Mouse (Mus musculus) T-cell, adult 2 months (primary cell): Measurements from ENCODE around the gene Golm1.
A peak's percentile ranks its signal among the peaks of the same experiment; 100 is the strongest.
"Not testable (repeated sequence)": the region's sequence is repeated elsewhere in the genome, so short reads cannot be mapped to it uniquely, and the experiment has no call there.

ENCODE experiments used
- DNase-seq: peaks from one replicate; pipeline ENCODE4 v3.0.0; 2022; ENCODE audit warnings: low spot score

Gene Golm1

GRCm38 (mm10) chr13:59675151-59676011 is at the start of gene Golm1:
TSS of gene Golm1 (minus strand) at chr13:59675811.
- peak; percentile 37 for DNase-seq

GRCm38 (mm10) chr13:59722089-59722488 is 46.5 kb upstream of the Golm1 start:
- DNase-seq = not testable (repeated sequence)

DNA sequence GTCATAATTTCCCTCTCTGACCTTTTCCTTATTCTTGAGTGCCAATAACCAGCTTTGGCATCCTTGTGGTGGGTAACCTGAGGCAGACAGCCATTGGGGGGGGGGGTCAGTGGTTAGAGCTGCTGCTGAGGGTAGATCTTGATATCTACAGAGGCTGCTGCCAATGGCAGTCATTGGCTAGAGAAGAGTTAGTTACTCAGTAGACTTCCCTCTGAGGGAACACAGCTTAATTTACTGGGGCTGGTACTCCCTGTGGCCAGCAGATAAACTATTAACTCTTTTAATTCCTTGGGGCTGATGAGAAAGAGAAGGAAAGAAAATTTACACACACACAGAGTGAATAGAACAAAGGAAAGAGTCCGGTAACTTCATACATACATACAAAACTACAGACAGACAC is 43.9 kb upstream of the Golm1 start:
- no peak for DNase-seq

DNA sequence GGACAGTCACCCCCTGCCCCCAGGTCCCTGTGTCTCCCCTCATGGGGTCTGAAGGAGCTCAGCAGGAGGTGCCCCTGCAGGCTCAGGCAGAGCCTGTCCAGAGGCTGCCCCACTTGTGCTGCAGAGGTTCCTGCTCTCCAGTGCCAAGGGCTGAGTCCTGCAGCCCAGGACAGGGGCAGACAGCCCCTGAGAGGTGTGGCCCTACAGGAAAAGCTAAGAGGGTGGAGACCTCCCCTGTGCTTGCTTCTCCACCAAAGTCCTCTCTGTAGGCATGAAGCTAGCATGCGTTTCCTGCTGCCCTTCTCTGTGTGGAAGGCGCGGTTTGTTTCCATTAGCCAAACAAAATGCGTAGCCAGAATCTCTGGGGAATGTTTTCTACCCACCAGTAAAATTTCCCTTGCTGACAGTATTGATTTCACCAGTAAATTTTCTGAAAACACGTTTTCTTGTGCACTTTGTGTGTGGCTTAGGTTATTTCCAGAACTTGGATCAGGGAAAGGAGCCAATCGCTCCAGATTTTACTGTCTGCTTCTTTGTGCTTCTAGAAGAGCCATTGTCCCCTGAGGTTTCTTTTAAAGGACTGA is 43.3 kb upstream of the Golm1 start:
- not testable (repeated sequence) for DNase-seq

- no peak for DNase-seq
These were observed 38.1 kb upstream of the Golm1 start for GRCm38 (mm10) chr13:59713710-59714109.

GRCm38 (mm10) chr13:59711984-59712383 is 36.4 kb upstream of the Golm1 start, which contains the start of gene Spata31d1b:
TSS of gene Spata31d1b (plus strand) at chr13:59712284.
- not testable (repeated sequence) for DNase-seq

- no peak for DNase-seq
These were observed 34.6 kb upstream of the Golm1 start, which contains the start of gene Spata31d1a for GRCm38 (mm10) chr13:59710230-59710629. TSS of gene Spata31d1a (minus strand) at chr13:59710330.

GRCm38 (mm10) chr13:59704562-59704961 is 29.0 kb upstream of the Golm1 start:
- DNase-seq = peak; percentile 62

GRCm38 (mm10) chr13:59703514-59703913 is 27.9 kb upstream of the Golm1 start:
- DNase-seq = no peak

GRCm38 (mm10) chr13:59700137-59700536 is 24.5 kb upstream of the Golm1 start:
- not testable (repeated sequence) for DNase-seq

DNA sequence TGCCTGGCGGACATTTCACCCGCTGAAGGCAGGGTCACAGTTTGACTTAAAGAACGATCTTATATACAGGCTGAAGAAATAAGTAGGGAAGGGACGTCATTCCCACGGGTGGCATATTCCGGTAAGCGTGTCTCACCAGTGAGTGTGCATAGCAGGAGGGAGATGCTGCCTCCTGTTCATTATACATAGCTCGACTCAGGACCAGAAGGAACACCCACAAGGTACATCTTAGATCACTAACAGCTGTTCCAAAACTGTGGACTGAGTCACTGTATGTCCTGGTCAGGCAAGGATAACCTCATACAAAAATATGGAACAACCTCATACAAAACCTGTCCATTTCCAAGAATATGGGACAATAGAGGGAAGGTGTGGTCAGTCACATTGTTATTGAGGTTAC is 23.5 kb upstream of the Golm1 start:
- no peak for DNase-seq

DNA sequence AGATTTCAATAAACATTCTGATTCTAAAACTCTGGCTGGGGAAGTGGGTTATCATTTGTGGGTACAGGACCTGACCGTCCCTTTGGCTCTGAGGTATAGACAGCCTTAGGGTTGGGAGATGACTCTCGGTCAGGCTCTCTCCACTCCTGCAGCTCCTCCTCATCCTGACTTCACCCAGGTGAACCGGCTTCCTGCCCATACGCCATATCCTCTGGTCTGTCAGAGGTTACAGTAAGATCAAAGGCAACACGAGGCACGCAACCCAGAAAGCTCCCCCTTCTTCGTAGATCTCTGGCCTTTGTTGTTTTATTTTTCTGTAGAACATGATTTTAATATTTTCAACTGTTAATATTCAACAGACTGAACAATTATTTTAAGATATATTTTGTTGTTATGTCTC is 20.2 kb upstream of the Golm1 start:
- DNase-seq = peak; percentile 70

DNA sequence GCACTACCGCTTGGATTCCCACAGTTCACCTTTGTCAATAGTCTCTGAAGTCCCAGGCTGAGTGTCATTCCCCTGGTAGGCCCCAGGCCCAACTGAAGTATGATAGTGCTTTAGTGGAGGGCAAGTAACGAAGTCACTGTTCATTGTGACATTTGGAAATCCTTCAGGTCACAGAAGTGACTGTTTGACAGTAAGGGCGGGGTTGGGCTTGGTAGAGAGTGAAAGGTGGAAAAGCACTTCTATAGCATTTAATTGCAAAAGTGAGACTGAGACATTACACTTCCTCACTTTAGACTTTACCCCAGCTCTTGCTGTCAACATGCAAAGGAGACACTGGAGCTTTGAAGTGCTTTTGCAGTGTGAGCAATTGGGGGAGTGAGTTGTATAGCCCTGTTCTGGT is 18.4 kb upstream of the Golm1 start, which contains the start of gene 4921517D22Rik:
TSS of gene 4921517D22Rik (minus strand) at position 101 of the 400 bp plus-strand sequence.
- no peak for DNase-seq

DNA sequence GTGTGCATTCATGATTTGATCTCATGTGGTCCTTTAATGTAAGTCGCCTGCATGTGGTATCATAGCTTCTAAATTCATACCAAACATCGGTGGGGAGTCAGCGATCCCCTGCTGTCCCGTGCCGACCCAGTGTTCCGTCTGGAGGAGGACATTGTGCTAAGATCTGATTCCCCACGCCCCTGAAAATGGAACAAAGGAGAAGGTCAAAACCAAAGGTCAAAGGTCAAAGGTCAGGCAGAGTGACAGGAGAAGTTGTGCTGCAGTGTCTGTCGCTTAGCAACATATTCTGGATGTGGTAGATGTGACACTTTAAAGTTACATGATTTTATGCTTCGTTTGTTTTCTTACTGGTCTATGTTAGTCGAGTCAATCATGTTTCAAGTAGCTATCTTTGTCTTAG is 15.9 kb upstream of the Golm1 start:
- DNase-seq = no peak

- no peak for DNase-seq
These were observed 15.0 kb upstream of the Golm1 start for GRCm38 (mm10) chr13:59690576-59690975.

DNA sequence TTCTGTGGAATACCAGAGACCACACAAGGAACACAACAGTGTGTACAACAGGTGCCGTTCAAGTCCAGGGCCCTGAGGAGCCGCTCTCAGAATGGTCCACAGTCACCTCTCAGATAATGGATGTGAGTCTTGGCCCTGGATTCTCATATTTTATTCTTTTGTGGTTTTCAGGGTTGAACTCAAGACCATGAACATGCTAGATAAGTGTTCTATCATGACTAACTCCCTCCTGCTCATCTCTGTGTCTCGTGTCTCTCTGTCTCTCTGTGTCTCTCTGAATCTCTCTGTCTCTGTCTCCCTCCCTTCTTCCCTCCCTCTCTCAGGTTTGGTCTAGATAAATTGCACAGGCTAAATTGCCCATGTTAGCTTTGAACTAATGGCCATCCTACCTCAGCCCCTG is 14.2 kb upstream of the Golm1 start:
- no peak for DNase-seq

GRCm38 (mm10) chr13:59689313-59689712 is 13.7 kb upstream of the Golm1 start:
- DNase-seq = no peak

DNA sequence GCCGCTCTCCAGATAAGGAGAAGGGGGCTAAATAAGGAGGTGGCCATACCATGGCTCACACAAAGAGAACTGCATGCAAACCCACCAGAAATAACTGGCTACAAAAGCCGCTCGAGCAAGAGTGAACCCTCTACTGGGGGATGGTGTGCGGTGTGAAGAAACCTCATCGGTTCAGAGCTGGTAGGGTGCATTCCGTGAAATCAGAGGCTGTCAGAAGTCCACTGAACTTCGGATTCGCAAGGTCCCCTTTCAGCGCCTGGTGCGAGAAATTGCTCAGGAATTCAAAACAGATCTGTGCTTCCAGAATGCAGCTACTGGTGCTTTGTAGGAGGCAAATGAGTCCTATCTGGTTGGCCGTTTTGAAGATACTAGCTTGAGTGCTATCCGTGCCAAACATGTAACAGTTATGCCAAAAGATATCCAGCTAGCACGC is 12.7 kb upstream of the Golm1 start:
- peak; percentile 27 for DNase-seq

GRCm38 (mm10) chr13:59685236-59685635 is 9.6 kb upstream of the Golm1 start:
- DNase-seq = no peak

DNA sequence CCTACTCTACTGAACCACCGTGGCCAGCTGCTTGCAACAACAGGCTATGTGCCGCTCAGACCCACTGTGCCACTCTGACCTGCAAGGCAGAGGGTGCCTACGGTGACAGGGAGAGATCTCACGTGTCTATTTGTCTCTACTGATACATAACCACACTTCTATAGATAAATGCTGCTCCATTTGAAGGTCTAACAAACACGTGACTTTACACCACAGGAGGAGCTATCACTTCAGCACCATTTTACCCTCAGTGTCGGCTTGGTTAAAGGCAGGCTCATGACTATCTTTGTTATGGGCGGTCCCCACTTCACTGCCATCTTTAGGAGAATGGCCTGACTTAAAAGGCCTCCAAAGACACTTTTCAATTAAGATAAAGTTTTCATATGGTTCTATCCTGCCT is 7.0 kb upstream of the Golm1 start:
- DNase-seq = no peak

DNA sequence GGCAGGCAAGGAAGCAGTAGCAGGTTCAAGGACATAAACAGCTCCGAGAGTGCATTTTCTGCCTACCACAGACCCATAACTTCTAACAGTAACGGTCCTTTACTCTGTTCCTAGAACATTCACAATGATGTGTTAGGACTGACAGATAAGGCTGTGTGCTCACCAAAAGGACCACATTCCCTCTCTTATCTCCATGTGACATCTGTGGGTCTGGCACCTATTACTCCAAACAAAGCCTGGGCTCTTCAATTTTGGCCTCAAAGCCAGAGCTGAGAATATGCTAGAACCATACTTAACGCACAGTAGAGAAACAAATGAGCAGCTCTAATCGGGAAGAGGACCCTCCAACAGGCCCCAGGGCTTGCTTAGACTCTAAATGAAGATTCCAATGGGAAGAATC is 4.3 kb upstream of the Golm1 start:
- no peak for DNase-seq

- no peak for DNase-seq
These were observed 3.7 kb upstream of the Golm1 start for GRCm38 (mm10) chr13:59679306-59679705.
